Mouse (Mus musculus) E14TG2a.4 (cell line): ENCODE measurements at regions not wholly inside any gene's neighbourhood (a gene's known extent, or its start where the extent isn't known, plus 50 kb on each side); places are given as distances from the start of the nearest gene placed in this dataset.

Experiments
- H3K27me3 ChIP-seq: 2 replicates; pipeline ENCODE4 v1.6.1; 2014; ENCODE audit warnings: low read length, control low read depth; ENCODE audit not compliant: insufficient read depth
- H3K36me3 ChIP-seq: 2 replicates; pipeline ENCODE4 v1.6.1; 2014; ENCODE audit warnings: low read length, control low read depth; ENCODE audit not compliant: insufficient read depth
- H3K4me1 ChIP-seq: replicated peaks from 2 replicates; pipeline ENCODE4 v1.6.1; 2014; ENCODE audit warnings: low read depth, low read length, control low read depth
- H3K4me3 ChIP-seq: replicated peaks from 2 replicates; pipeline ENCODE4 v1.5.1; 2014; ENCODE audit warnings: mild to moderate bottlenecking, low read length
- H3K9me3 ChIP-seq: 2 replicates; pipeline ENCODE4 v1.6.1; 2014; ENCODE audit warnings: low read length, control low read depth
- CTCF ChIP-seq: conservative IDR thresholded peaks from 2 replicates; pipeline ENCODE4 v1.5.1; 2014; ENCODE audit warnings: low read length
- NANOG ChIP-seq: IDR thresholded peaks from 2 replicates; pipeline ENCODE4 v1.6.1; 2014; ENCODE audit warnings: borderline replicate concordance, low read length, mixed read lengths
- POU5F1 ChIP-seq: IDR thresholded peaks from 2 replicates; pipeline ENCODE4 v1.6.1; 2014; ENCODE audit warnings: low read length, borderline replicate concordance

DNA sequence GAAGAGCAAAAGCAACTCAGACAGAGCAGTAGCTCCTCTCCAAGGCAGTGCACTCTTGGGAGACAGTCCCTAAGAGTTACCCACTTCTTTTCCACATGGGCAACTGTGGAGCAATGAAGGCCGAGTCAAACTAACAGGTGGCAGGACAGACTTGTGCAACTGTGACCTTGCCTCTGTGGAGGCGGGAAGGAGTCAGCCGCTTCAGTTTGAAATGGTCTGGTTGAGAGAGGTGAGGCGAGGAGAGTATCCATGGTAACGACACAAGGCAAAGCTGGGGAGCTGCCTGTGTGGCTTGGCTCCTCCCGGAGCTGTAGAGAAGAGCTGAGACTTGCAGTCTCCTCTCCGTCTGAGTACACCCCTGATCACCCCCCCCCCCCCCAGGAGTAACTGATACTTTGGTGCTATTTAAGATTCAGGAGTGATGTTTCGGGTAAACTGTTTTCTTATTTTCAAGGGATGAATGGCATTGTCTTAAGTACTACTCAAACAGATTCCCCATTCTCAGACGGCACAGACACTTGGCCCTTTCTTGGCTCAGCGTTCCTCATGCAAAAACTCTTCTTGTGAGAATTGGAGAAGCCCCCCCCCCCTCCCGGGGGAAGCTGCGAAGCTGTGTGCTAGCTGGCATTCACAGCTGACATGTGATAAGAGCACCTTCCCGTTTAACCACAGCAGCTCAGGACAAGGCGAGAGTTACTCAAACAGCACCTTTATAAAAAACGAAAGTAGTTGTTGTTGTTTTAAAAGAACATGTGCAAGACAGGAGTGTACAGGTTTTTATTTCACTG, 54.9 kb upstream of the Chst1 start:
- TF ChIP-seq POU5F1 (no peak), NANOG (no peak), CTCF (no peak)
- Histone ChIP-seq H3K4me1 (peaks cover 16% of the 10 kb centered on the region), H3K27me3 (peaks cover 38% of the 10 kb centered on the region), H3K9me3 (0 out of 2 replicates have a peak, but pooled peaks cover 4% of the 10 kb centered on the region), H3K4me3 (no peak overlapping the region), H3K36me3 (no peaks in the 10 kb centered on the region)

DNA sequence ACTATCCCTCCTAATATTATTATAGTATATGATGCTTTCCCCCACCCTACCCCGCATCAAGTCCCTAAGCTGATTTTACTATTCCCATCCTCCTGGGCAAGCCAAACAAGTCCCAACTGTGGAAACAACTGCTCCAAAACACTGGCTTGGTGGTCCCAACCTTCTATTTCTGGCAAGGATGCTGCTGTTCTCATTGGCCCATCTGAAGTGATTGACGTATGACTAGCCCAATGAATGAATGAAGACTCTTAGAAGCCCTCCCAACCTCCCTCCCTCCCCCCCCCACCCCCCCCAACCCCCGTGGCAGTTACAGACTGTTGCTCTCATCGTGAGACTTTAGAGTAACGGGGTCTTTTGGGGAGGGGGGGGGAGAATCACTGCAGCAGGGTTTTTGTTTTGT, 58.7 kb upstream of the Chst1 start:
- H3K36me3 ChIP-seq = no peaks in the 10 kb centered on the region
- H3K27me3 ChIP-seq = peaks cover 26% of the 10 kb centered on the region
- peaks cover 16% of the 10 kb centered on the region for H3K4me1 ChIP-seq
- TF ChIP-seq POU5F1 (no peak), NANOG (no peak), CTCF (no peak)
- no peak overlapping the region for H3K4me3 ChIP-seq
- no peaks in the 10 kb centered on the region for H3K9me3 ChIP-seq

DNA sequence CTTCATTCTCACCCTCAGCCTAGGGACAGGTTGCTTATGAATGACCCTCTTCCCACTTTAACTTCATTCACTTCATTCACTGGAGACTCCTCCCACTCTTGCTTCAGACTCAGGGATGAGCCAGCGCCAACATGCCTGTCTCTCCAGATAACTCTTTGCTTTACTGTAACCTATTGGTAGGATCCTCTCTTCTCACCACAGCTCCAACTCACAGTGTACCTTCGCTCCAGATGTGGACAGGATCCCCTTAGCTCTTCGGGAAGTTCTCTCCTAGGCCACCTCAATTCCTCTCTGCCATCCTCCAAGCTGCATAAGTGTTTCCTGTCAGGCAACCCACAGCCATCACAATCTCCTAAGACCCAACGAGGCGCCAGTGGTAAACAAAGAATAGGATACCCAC, 67.5 kb upstream of the Chst1 start:
- H3K9me3 ChIP-seq = no peaks in the 10 kb centered on the region
- peaks cover 7% of the 10 kb centered on the region; the same call in 1 of the 2 replicates for H3K27me3 ChIP-seq
- no peaks in the 10 kb centered on the region for H3K36me3 ChIP-seq
- no peak overlapping the region for H3K4me3 ChIP-seq
- peaks cover 22% of the 10 kb centered on the region for H3K4me1 ChIP-seq
- TF ChIP-seq NANOG (no peak), CTCF (no peak), POU5F1 (no peak)

DNA sequence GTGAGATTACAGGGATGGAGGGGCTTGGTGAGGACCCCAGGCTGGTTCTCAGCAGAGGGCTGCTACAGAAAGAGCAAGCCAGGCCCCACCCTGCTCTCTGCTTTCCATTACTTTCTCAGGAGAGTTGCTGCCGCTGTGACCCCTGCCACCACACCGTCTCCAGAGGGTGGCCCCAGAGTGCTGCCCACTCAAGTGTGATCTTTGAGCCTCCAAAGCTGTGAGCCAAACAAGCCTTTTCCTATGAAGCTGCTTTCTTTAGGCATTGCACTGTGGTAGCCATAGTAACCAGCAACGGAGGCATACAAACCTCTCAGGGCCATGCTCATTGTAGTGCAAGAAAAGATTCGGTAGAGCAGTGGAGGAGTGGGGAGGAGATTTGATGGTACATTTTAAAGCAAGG, 68.8 kb upstream of the Chst1 start:
- peaks cover 10% of the 10 kb centered on the region for H3K9me3 ChIP-seq
- TF ChIP-seq CTCF = no peak
- no peak for TF ChIP-seq NANOG
- TF ChIP-seq POU5F1 = no peak
- H3K36me3 ChIP-seq = no peaks in the 10 kb centered on the region
- peaks cover 22% of the 10 kb centered on the region for H3K4me1 ChIP-seq
- peaks cover 7% of the 10 kb centered on the region; the same call in 1 of the 2 replicates for H3K27me3 ChIP-seq
- no peak overlapping the region for H3K4me3 ChIP-seq

DNA sequence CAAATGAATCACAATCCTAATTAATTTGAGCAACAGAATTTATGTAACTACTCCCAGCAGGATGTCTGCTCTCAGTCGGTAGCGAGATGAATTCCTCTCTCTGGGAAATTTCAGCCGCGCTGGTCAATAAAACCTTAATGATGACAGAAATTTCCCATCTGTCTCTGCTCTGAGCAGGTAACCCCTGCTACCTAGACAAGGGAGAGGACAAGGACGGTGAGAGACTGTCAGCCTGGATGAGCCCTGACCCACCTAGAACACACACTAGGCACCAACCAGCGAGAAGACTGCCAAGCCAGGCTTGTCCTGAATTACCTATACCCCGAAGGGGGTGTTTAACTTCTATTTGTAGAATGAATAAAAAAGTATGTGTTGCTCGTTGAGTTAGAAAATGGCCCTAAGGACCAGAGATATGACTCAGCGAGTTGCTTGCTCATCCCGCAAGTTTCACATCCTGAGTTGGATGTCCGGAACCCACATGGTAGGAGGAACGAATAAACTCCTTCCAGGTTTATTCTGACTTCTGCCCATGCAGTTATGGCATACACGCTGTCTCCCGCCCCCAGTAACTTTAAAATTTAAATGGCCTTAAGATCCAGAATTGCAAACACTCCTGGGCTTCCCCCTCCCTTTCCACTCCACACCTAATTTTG, 69.5 kb upstream of the Slc35c1 start:
- Histone ChIP-seq H3K4me1 (peaks cover 22% of the 10 kb centered on the region), H3K27me3 (peaks cover 7% of the 10 kb centered on the region; the same call in 1 of the 2 replicates), H3K36me3 (no peaks in the 10 kb centered on the region), H3K9me3 (peaks cover 17% of the 10 kb centered on the region), H3K4me3 (peak overlapping the region; percentile 79)
- TF ChIP-seq CTCF = no peak
- TF ChIP-seq NANOG = no peak
- no peak for TF ChIP-seq POU5F1

DNA sequence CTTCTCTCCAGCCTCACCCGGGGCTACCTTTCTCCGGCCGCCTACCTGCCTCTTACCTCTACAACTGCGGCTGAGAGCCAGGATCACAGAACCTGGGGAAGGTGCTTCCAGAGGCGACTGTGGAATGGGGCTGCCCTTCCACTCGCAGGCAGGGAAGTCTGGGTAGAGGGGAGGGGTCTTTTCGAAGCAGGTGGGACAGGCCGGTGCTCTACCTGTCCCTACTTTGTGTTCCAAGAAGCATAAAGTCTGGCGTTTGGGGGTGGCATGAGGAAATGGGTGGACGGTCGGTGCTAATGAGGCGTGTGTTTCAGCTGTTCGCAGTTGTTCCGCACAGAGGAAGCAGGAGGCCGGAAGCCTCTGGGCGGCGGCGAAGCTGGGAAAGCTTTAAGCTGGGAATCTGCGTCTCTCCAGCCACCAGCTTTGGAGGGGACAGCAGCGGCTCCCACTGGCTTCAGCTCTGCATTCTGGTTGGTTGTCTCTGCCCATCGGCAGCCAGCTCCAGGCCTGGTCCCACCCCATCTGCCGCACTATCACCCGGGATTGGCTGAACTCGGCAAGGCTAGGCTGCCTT, 68.8 kb upstream of the Slc35c1 start:
- H3K9me3 ChIP-seq = peaks cover 17% of the 10 kb centered on the region
- peaks cover 22% of the 10 kb centered on the region for H3K4me1 ChIP-seq
- no peaks in the 10 kb centered on the region for H3K36me3 ChIP-seq
- peak overlapping the region; percentile 79 for H3K4me3 ChIP-seq
- TF ChIP-seq NANOG (no peak), CTCF (no peak), POU5F1 (no peak)
- peaks cover 7% of the 10 kb centered on the region; the same call in 1 of the 2 replicates for H3K27me3 ChIP-seq

DNA sequence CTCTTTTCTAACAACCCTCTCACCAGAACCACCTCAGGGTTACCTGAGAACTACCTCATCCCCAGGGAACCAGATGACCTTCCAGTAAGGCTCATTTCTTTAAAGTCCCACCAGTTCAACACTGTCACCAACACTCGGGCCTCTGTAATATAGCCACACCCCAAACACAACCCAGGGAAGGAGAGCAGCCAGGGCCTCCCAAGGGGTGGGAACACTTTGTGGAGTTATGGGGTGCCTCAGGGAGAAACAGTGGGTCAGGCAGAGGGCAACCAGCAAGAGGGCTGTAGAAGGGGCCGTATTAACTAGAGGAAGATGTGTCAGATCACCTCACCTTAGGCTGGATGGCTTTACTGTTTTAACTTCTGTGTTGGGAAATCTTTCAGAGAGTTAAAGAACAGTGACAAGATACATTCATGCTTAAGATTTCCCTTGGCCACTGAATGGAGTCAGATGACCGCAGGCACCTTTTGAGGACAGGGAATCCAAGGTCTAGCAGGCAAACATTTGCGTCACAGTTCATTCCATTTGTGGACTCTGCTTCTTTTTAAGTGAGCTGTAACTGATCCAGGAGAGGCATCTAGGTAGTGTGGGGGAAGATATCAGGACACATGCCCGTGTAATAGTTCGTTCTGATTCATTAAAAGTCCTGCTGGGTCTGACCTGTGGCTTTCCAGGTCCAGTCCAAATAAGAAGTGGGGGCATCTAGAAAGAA, 67.9 kb upstream of the Slc35c1 start:
- Histone ChIP-seq H3K9me3 (peaks cover 17% of the 10 kb centered on the region), H3K4me3 (peak overlapping the region; percentile 79), H3K36me3 (no peaks in the 10 kb centered on the region), H3K27me3 (peaks cover 7% of the 10 kb centered on the region; the same call in 1 of the 2 replicates), H3K4me1 (peaks cover 22% of the 10 kb centered on the region)
- TF ChIP-seq POU5F1 = no peak
- TF ChIP-seq CTCF = no peak
- TF ChIP-seq NANOG = no peak

DNA sequence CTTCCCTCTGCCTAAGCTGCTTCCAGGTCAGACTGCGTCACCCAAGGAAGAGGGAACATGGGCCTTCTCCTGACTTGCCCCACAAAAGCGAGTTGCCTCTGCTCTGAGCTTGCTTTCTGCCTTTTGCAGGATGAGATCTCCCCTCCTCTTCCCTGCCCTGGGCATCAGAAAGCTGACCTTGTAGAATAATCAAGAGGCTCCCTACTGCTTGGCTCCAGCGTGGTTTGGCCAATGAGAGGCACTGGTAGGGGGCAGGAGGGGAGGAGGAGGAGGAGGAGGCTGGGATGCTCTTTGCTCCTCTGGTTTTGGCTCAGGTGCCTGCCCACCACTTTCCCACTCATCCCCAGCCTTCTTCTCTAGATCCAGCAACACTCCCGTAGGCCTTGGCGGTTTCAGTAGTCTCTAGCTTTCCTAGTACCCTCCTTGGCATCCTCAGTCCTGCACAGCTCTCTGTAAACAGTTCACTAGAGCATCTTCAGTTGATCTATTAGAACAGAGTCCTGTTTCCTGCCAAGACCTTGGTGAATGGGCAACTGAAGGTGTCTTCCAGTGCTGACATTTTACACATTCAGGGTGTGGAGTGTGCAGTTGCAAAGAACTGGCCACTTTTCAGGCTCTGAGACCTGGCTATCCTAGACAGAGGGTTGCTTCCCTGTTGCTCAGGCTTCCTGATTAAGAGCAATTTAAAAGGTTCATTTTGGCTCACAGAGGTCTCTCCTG, 66.5 kb upstream of the Slc35c1 start:
- Histone ChIP-seq H3K36me3 (no peaks in the 10 kb centered on the region), H3K9me3 (peaks cover 17% of the 10 kb centered on the region), H3K27me3 (peaks cover 3% of the 10 kb centered on the region; the same call in 1 of the 2 replicates), H3K4me1 (peaks cover 22% of the 10 kb centered on the region), H3K4me3 (no peak overlapping the region)
- TF ChIP-seq CTCF (no peak), NANOG (no peak), POU5F1 (no peak)
